Mouse (Mus musculus) forebrain, postnatal 0 days (tissue): ENCODE data around the gene Shisa7. TPM values are rescaled to one million over a fixed set of nuclear protein-coding genes. Genes with fewer than 3 reads are reported as not detected.

Experiments
- ATAC-seq: fragments of 200-750 bp; cut with Nextera tagmentation; 2 replicates; pipeline ENCODE4 v1.8.0; 2017; ENCODE audit warnings: mild to moderate bottlenecking, moderate library complexity
- DNase-seq: peaks from one replicate; pipeline ENCODE4 v3.0.0-alpha.2; 2015
- H3K27ac ChIP-seq: fragments of 300-500 bp; sonication (generic); 2 replicates; pipeline ENCODE4 v1.5.1; 2014; ENCODE audit warnings: low read depth, mild to moderate bottlenecking, antibody characterized with exemption, low read length, moderate library complexity, mixed read lengths
- H3K27me3 ChIP-seq: fragments of 300-500 bp; sonication (generic); 2 replicates; pipeline ENCODE4 v1.6.1; 2014; ENCODE audit warnings: mild to moderate bottlenecking, low read length, mixed read lengths; ENCODE audit not compliant: insufficient read depth
- H3K36me3 ChIP-seq: fragments of 300-500 bp; sonication (generic); 2 replicates; pipeline ENCODE4 v1.6.1; 2014; ENCODE audit warnings: mild to moderate bottlenecking, moderate library complexity; ENCODE audit not compliant: insufficient read depth
- H3K4me1 ChIP-seq: fragments of 300-500 bp; sonication (generic); 2 replicates; pipeline ENCODE4 v1.6.1; 2014; ENCODE audit warnings: antibody characterized with exemption; ENCODE audit not compliant: insufficient read depth
- H3K4me2 ChIP-seq: fragments of 300-500 bp; sonication (generic); 2 replicates; pipeline ENCODE4 v1.6.1; 2014; ENCODE audit warnings: low read depth, mild to moderate bottlenecking, moderate library complexity
- H3K4me3 ChIP-seq: fragments of 300-500 bp; sonication (generic); 2 replicates; pipeline ENCODE4 v1.5.1; 2014; ENCODE audit warnings: low read depth, low read length, mixed read lengths
- H3K9ac ChIP-seq: fragments of 300-500 bp; sonication (generic); 2 replicates; pipeline ENCODE4 v1.6.1; 2014; ENCODE audit warnings: mild to moderate bottlenecking
- H3K9me3 ChIP-seq: fragments of 300-500 bp; sonication (generic); 2 replicates; pipeline ENCODE4 v1.6.1; 2016; ENCODE audit warnings: low read length
- CTCF ChIP-seq: sonication (generic); IDR thresholded peaks from 2 replicates; pipeline ENCODE4 v1.5.1; 2016; ENCODE audit warnings: antibody characterized with exemption, control low read depth, low read depth
- WGBS: fragments of 180-500 bp; shearing (Covaris S2); extraction: QIAGEN DNeasy Blood & Tissue Kit; methylation state at CpG from one replicate; pipeline ENCODE4 v1.1.7; 2014; 5-methylcytosine and 5-hydroxymethylcytosine counted together
- polyA plus RNA-seq: library from polyadenylated mRNA; unstranded; fragments of >200 nt; fragmentation: Nextera tagmentation; extraction: Ambion mirVana; gene quantifications from 2 replicates; pipeline ENCODE4 v1.2.1, GENCODE M21; 2015
- total RNA-seq: library from RNA; depleted of rRNA; stranded (reverse); fragments of >200 nt; gene quantifications from 2 replicates; pipeline ENCODE4 v1.2.3, GENCODE M21; 2014

The Shisa7 gene
- total and polyA plus RNA-seq, 2 experiments from 2014 or later: 9.4 to 66.6 TPM

DNA sequence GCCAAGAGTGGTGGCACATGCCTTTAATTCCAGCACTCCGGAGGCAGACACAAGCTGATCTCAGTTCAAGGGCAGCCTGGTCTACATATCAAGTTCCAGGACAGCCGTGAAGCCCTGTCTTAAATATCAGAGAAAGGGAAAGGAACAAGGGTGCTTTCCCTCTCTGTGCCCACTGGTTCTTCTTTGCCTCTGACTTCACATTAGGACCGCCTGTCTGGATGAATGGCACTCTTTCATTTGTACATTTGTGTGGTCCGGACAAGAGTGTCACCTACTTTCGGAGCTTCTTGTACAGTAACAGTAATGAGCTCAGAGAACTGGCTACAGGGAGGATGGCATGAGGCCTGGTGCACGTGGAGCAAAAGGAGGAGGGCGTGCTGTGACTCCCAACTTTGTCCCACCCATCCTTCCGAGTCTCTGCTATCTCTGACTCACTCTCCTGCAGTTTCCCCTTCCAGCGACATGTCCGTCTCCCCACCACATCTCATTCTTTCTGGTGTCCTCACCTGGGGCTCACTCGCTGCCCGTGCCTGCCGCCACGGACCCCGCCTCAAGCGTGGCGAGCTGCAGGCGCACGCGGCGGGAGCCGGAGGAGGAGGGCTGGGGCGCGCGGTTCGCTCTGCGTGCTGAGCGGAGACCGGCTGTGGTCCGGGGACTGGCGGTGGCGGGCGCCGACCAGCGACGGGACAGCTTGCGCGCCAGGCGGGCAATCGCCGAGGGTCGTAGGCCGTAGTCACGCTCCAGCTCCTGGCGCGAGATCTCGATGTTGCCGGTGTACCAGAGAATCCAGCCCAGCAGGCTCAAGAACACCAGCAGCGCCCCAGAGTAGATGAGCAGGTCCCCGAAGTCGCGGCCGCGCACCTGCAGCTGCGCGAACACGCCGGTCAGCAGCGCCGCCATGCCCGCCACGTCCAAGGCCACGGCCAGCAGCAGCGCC is 55.7 kb downstream of the Shisa7 start:
- Histone ChIP-seq H3K27me3 (no peaks in the 10 kb centered on the region), H3K4me1 (0 out of 2 replicates have a peak, but pooled peaks cover 2% of the 10 kb centered on the region), H3K36me3 (no peaks in the 10 kb centered on the region), H3K4me2 (peak overlapping the region; percentile 93), H3K9ac (peak overlapping the region; percentile 74), H3K4me3 (peak overlapping the region; percentile 56), H3K9me3 (no peaks in the 10 kb centered on the region), H3K27ac (peak overlapping the region; percentile 45)
- ATAC-seq: peak; percentile 19
- WGBS: 2% methylated on average over 59 of the region's 64 CpGs
- peak; percentile 38; the same call in 1 of the 2 replicates for TF ChIP-seq CTCF
- DNase-seq: peak; percentile 62

DNA sequence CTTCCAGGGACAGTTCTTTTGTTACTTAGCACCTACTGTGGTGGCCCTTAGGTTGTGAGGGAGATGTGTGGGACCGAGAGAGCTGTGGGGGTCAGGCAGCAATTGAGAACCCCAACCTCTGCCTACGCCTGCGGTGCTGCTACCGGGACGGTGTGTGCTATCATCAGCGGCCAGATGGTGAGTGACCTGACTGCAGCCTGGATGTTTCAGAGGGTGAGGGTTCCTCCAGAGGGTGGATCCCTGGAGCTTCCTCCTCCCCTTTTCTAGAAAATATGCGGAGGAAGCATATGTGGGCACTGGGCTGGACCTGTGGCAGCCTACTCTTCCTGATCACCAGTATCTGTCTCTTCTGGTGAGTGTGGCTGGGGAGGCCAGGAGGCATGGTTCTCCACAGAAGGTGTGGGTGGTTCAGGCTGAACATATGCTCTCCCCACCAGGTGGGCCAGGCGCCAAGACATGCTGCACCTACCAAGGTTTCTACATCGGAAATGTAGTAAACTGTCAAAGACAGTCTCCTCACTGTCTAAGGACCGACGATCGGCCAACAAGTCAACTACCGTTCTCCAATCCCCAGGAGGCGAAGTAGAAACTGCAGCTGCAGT is 60.7 kb downstream of the Shisa7 start:
- Histone ChIP-seq H3K4me1 (no peaks in the 10 kb centered on the region), H3K9me3 (no peaks in the 10 kb centered on the region), H3K4me2 (no peak overlapping the region), H3K27ac (no peak overlapping the region), H3K9ac (no peak overlapping the region), H3K36me3 (no peaks in the 10 kb centered on the region), H3K4me3 (no peak overlapping the region), H3K27me3 (0 out of 2 replicates have a peak, but pooled peaks cover 4% of the 10 kb centered on the region)
- 87% methylated on average over 14 of the region's 14 CpGs for WGBS
- ATAC-seq (no peak), DNase-seq (no peak)
- no peak for TF ChIP-seq CTCF

DNA sequence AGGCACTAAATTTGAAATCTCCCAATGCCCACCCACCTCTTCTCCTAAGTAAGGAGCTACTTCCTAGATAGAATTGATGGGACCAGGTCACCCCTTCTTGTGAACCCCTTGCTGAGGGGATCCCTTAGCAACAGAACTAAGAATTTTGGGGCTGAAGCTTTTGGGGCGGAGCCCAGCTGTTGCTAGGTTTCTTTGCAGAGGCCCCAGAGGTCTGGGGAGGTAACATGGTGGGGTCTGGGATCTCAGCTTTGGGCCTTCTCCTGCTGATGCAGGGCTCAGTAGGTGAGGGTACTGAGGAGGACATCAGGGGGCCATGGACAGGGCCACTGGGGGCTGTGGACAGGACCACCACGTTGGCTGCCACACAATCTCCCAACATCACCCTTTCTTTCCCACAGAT is 61.7 kb downstream of the Shisa7 start, which contains the start of the genes Il11 and Tmem190:
Gene Il11 (minus strand): TSS at position 101 of the 400 bp plus-strand sequence.
Gene Tmem190 (plus strand): TSS at position 179 of the 400 bp plus-strand sequence.
- Histone ChIP-seq H3K4me2 (no peak within 1 kb of the TSS), H3K9ac (no peak within 1 kb of the TSS), H3K9me3 (no peaks in the 10 kb centered on the region), H3K4me3 (no peak within 1 kb of the TSS), H3K36me3 (no peaks in the 10 kb centered on the region), H3K27me3 (peaks cover 11% of the 10 kb centered on the region), H3K27ac (no peak within 1 kb of the TSS), H3K4me1 (no peaks in the 10 kb centered on the region)
- DNase-seq (no peak), ATAC-seq (no peak)
- no peak for TF ChIP-seq CTCF
- WGBS: 83% methylated on average over 2 of the region's 2 CpGs

DNA sequence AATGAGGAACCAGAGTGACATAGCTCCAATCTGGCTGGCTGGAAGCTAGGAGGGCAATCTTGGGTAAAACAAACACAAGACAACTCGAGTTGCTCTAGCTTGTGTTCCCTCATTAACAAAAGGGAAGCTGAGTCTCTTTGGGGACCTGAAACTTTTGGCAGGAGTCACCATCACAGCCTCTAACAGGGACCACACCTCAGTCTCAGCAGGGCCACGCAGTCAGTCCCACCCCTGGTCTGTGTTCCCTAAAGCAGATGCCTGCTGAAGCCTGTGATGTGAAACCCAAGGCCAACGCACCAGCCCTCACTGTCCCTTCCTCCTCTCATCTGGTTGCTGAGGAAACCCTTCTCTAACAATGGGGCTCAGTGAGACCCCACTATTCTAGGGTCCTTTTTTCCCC is 62.4 kb downstream of the Shisa7 start:
- H3K36me3 ChIP-seq: no peaks in the 10 kb centered on the region
- H3K4me3 ChIP-seq: no peak overlapping the region
- H3K27me3 ChIP-seq: peaks cover 18% of the 10 kb centered on the region
- no peak for TF ChIP-seq CTCF
- ATAC-seq (no peak), DNase-seq (no peak)
- H3K4me2 ChIP-seq: no peak overlapping the region
- H3K9ac ChIP-seq: no peak overlapping the region
- H3K27ac ChIP-seq: no peak overlapping the region
- WGBS: 66% methylated on average over 3 of the region's 3 CpGs
- no peaks in the 10 kb centered on the region for H3K4me1 ChIP-seq
- no peaks in the 10 kb centered on the region for H3K9me3 ChIP-seq

DNA sequence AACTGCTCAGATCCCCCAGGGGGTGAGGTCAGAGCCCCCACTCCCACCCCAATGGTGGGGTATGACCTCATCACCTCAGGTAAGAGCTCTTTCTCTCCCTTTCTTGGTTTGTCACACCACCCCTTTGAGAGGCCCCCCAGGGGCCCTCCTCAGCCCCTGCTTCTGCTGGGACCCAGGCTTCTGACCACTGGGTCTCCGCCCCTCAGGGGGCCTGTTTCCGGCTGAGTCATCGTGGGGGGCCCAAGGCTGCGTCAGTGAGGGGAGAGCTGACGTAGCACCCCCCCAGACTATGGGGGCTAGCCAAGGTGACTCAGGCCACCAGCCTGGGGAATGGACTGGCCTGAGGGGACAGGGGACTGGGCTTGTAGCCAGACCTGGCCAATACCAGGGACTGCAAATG is 64.6 kb downstream of the Shisa7 start:
- Histone ChIP-seq H3K9ac (no peak overlapping the region), H3K27me3 (peaks cover 38% of the 10 kb centered on the region), H3K9me3 (no peaks in the 10 kb centered on the region), H3K27ac (no peak overlapping the region), H3K4me1 (no peaks in the 10 kb centered on the region), H3K4me2 (no peak overlapping the region), H3K4me3 (no peak overlapping the region), H3K36me3 (no peaks in the 10 kb centered on the region)
- ATAC-seq (no peak), DNase-seq (no peak)
- 36% methylated on average over 5 of the region's 5 CpGs for WGBS
- no peak for TF ChIP-seq CTCF

DNA sequence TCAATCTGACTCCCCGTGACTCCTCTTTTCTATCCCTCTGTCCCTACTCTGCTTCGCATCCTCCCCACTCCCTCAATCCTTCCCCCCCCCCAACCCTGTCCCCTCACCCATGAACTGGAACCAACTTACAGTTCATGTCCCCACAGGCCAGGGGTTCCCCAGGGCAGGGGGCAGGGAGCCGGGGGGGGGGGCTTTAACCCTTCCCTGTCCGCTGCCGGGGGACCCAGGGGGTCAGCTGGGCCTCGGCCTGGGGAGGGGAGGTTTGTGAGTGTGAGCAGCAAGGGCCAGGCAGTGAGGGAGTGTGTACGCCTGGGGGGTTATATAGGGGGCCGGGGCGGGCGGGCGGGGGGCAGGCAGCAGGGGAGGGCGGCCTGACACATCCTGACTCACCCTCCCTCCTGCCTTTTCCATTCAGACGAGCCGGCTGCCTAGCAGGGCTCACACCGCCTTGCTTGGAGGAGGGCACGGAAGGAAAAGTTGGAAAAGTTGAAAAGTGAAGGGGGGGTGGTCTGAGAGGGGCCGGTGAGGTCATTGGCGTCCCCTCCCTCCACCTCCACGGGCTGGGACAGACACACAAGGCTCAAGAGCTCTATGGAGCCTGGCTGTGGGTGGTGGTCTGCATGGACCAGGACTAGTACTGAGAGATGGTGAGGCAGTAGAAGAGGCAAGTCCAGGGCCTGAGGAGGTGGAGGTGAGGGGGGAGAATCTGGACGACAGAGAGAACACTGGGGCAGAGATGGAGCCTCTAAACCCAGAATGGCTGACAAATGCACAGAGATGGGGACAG is 66.5 kb downstream of the Shisa7 start:
- Histone ChIP-seq H3K36me3 (no peaks in the 10 kb centered on the region), H3K4me1 (no peaks in the 10 kb centered on the region), H3K27me3 (peaks cover 46% of the 10 kb centered on the region), H3K9me3 (no peaks in the 10 kb centered on the region), H3K27ac (no peak overlapping the region), H3K4me2 (no peak overlapping the region), H3K9ac (peak overlapping the region; percentile 6; the same call in 1 of the 2 replicates), H3K4me3 (no peak overlapping the region)
- WGBS: 2% methylated on average over 20 of the region's 20 CpGs
- ATAC-seq: no peak
- no peak for DNase-seq
- no peak for TF ChIP-seq CTCF
